Mouse (Mus musculus): ENCODE results near the gene Ankdd1b. TPM values are rescaled to one million over a fixed set of nuclear protein-coding genes. Genes with fewer than 3 reads are reported as not detected.

Gene Ankdd1b
- polyA plus RNA-seq, 1 experiment from 2014 or later = not detected

Other genes starting within 250 kb of the Ankdd1b start
- gene Poc5, start 82.9 kb downstream of the Ankdd1b start, polyA plus RNA-seq (2014; fragmentation: Nextera tagmentation; extraction: Ambion mirVana) = 23.1 and 25.0 TPM in 2 replicates
- not detected in 2 replicates for gene Gm17622, start 19.5 kb upstream of the Ankdd1b start, polyA plus RNA-seq (2014; fragmentation: Nextera tagmentation; extraction: Ambion mirVana)
- gene Polk, start 71.4 kb upstream of the Ankdd1b start, polyA plus RNA-seq (2014; fragmentation: Nextera tagmentation; extraction: Ambion mirVana) = 6.8 and 7.6 TPM in 2 replicates
- gene Col4a3bp, start 71.4 kb upstream of the Ankdd1b start, polyA plus RNA-seq (2014; fragmentation: Nextera tagmentation; extraction: Ambion mirVana) = 9.2 and 10.5 TPM in 2 replicates
- 198 and 251 TPM in 2 replicates for gene Hmgcr, start 199.7 kb upstream of the Ankdd1b start, polyA plus RNA-seq (2014; fragmentation: Nextera tagmentation; extraction: Ambion mirVana)

Data from hindbrain, embryonic 14.5 days (tissue).